Mouse (Mus musculus): Measurements from ENCODE around the gene Syne1. TPM values are rescaled to one million over a fixed set of nuclear protein-coding genes. Genes with fewer than 3 reads are reported as not detected.

The Syne1 gene
- polyA plus RNA-seq, 1 experiment from 2014 or later = 5.8 TPM

DNA sequence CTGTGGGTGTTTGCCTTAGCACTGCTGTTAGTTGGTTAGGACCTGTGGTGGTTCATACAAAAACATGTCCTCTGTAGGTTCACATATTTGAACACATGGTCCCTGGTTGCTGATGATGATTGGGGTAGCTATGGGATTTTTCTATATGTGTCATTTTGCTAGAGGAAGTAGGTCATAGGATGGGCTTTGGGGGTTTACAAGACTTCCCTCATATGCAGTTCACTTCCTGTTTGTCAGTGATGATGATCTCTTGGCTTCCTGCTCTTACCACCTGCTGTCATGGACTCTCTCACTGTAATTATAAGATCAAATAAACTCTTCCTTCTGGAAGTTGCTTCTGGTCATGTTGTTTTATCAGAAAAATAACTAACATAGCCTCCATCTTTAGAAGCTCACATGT lies 7.5 kb upstream of the Syne1 start:
- no peak overlapping the region for H3K27ac ChIP-seq

DNA sequence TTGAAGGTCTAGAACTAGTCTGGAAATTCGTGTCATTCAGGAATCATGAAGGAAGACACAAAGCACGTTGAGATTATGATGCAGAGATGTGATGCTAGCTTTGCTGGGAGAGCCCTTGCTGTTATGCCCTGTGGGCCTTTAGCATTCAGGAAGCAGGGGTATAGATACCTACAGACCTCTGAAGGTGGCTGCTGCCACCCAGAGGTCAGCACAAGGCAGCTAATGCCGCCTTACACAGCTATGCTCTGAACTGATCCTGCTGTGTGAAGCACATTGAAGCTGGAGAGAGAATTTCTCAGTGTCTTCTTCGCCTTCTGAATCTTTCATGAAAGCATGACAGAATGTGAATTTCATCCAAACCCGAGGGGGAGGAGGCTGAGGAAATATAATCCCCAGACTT lies 3.7 kb upstream of the Syne1 start:
- no peak overlapping the region for H3K4me3 ChIP-seq
- H3K9me3 ChIP-seq = no peaks in the 10 kb centered on the region
- peaks cover 3% of the 10 kb centered on the region; the same call in 1 of the 2 replicates for H3K4me1 ChIP-seq
- H3K4me2 ChIP-seq (replicated peaks) = no peak overlapping the region
- no peak overlapping the region for H3K27ac ChIP-seq
- H3K36me3 ChIP-seq = no peaks in the 10 kb centered on the region
- no peak for ATAC-seq (ENCODE audit: insufficient number of reproducible peaks, insufficient read depth, low FRiP score, low TSS enrichment)
- no peaks in the 10 kb centered on the region; the same call in 1 of the 2 replicates for H3K27me3 ChIP-seq
- 15% methylated on average over 5 of the region's 5 CpGs for WGBS
- H3K9ac ChIP-seq = no peak overlapping the region

More for the DNA sequence above, 7.5 kb upstream of the Syne1 start:
- H3K27me3 ChIP-seq = no peaks in the 10 kb centered on the region
- no peaks in the 10 kb centered on the region for H3K9me3 ChIP-seq
- no peak overlapping the region for H3K4me2 ChIP-seq (replicated peaks)
- no peaks in the 10 kb centered on the region for H3K36me3 ChIP-seq
- no peak overlapping the region for H3K9ac ChIP-seq
- no peaks in the 10 kb centered on the region for H3K4me1 ChIP-seq
- no peak overlapping the region for H3K4me3 ChIP-seq
- no peak for ATAC-seq (ENCODE audit: insufficient number of reproducible peaks, insufficient read depth, low FRiP score, low TSS enrichment)

DNA sequence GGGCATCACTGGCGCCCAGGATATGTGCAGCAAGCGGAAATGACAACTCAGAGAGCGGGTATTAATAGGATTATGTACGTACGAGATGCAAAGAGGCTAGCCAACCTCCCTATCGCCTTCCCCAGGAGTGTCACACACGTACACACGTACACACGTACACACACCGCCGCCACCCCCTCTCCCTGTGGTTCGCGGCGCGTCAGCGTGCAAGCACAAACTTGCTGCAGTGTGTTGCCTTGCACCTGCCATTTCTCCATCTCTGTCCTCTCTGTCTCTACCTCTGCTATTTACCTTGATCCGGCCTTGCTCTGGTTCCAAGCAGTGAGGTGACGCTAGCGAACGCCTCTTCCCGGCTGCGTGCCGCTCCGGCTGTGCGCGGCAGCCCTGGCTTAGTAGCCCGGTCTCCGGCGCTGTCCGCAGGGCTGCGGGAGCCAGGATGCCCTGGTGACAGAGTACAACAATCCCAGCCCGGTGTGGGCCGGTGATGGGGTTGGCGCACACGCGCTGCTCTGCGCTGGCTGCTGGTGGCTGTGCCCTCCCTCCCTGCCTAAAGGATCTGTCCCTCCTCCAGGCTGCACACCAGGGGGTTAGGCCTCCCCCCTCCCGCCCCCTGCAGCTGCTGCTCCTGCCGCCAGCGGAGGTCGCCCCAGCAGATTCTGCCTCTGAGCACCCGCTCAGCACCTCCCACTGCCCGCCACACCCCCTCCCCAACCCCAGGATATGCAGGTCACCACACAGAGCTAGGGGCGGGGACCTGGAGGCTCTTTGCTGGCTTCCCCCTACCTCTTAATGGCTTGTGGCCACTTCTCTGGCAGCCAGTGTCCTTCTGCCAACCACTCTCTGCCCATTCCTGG lies 887 bp downstream of the Syne1 start:
- Histone ChIP-seq H3K27me3 (peaks cover 3% of the 10 kb centered on the region; the same call in 1 of the 2 replicates), H3K9me3 (no peaks in the 10 kb centered on the region), H3K4me2 (replicated peaks) (peak overlapping the region; percentile 97), H3K36me3 (no peaks in the 10 kb centered on the region), H3K9ac (peak overlapping the region; percentile 44), H3K27ac (no peak overlapping the region), H3K4me1 (peaks cover 3% of the 10 kb centered on the region; the same call in 1 of the 2 replicates), H3K4me3 (peak overlapping the region; percentile 46)
- ATAC-seq (ENCODE audit: insufficient number of reproducible peaks, insufficient read depth, low FRiP score, low TSS enrichment) = peak; percentile 80
- 1% methylated on average over 44 of the region's 44 CpGs for WGBS

DNA sequence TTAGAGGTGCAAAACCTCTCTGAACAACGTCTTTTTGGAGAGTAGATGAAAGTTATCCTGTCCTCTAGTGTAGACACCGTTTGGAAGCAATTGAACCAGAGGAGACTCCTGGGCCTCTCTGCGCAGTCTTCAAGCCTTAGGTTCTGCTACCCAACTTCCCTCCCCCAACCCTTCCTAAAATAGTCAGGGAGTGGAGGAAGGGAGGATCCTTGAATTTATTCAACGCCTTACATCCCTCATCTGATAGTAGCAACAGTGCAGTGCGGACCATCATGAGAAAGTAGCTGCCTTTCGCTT lies 1.5 kb downstream of the Syne1 start:
- WGBS = 11% methylated on average over 6 of the region's 6 CpGs
- Histone ChIP-seq H3K9ac (peak overlapping the region; percentile 44; the same call in 1 of the 2 replicates), H3K27ac (no peak overlapping the region), H3K4me2 (replicated peaks) (peak overlapping the region; percentile 97), H3K27me3 (peaks cover 3% of the 10 kb centered on the region; the same call in 1 of the 2 replicates), H3K9me3 (no peaks in the 10 kb centered on the region), H3K36me3 (no peaks in the 10 kb centered on the region), H3K4me1 (peaks cover 3% of the 10 kb centered on the region; the same call in 1 of the 2 replicates), H3K4me3 (peak overlapping the region; percentile 46)
- ATAC-seq (ENCODE audit: insufficient number of reproducible peaks, insufficient read depth, low FRiP score, low TSS enrichment) = no peak

DNA sequence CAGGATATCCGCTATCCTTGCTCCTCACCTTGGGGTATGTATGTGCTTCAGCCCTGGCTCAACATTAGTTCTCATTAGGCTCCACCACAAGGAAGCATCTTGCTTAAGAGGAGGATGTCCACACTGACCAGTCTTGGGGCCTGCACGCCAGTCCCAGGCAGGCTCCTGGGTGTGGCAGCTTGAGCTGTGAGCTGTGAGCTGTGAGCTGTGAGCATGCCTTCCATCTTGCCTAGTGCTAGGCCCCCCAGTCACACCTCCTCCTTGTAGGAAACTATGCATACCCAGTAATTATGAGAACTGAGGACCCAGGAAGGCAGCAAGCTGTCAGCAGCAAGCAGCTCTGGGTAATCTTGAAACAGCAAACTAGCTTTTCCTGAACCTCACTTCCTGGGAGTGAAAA lies 2.6 kb downstream of the Syne1 start:
- WGBS = 89% methylated on average over 2 of the region's 2 CpGs
- peaks cover 3% of the 10 kb centered on the region; the same call in 1 of the 2 replicates for H3K4me1 ChIP-seq
- no peak overlapping the region for H3K27ac ChIP-seq
- no peak overlapping the region for H3K9ac ChIP-seq
- peaks cover 3% of the 10 kb centered on the region; the same call in 1 of the 2 replicates for H3K27me3 ChIP-seq
- no peak overlapping the region for H3K4me3 ChIP-seq
- H3K4me2 ChIP-seq (replicated peaks) = no peak overlapping the region
- H3K36me3 ChIP-seq = no peaks in the 10 kb centered on the region
- H3K9me3 ChIP-seq = no peaks in the 10 kb centered on the region
- no peak for ATAC-seq (ENCODE audit: insufficient number of reproducible peaks, insufficient read depth, low FRiP score, low TSS enrichment)

DNA sequence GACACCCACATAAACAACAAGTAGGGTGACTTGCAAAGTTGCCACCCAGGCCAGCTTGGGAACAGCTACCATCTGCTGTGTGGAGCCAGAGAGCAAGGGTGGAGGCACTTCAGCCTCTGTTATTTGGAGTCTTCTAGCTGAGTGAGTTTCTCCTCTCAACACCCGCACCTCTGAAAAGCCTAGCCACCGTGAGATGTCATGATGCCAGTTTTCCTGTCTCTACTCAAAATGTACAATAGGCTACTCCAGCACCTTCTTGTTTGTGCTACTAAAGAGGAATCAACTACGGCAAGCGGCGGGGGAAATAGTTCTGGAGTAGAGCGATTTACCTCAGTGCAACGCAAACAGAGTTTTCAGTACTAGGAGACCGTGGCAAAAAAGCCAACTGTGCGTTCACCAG lies 3.5 kb downstream of the Syne1 start:
- no peaks in the 10 kb centered on the region for H3K9me3 ChIP-seq
- no peak overlapping the region for H3K27ac ChIP-seq
- no peak for ATAC-seq (ENCODE audit: insufficient number of reproducible peaks, insufficient read depth, low FRiP score, low TSS enrichment)
- H3K9ac ChIP-seq = no peak overlapping the region
- peaks cover 3% of the 10 kb centered on the region; the same call in 1 of the 2 replicates for H3K4me1 ChIP-seq
- H3K4me3 ChIP-seq = no peak overlapping the region
- H3K36me3 ChIP-seq = no peaks in the 10 kb centered on the region
- WGBS = 87% methylated on average over 9 of the region's 9 CpGs
- H3K27me3 ChIP-seq = peaks cover 3% of the 10 kb centered on the region; the same call in 1 of the 2 replicates
- no peak overlapping the region for H3K4me2 ChIP-seq (replicated peaks)

DNA sequence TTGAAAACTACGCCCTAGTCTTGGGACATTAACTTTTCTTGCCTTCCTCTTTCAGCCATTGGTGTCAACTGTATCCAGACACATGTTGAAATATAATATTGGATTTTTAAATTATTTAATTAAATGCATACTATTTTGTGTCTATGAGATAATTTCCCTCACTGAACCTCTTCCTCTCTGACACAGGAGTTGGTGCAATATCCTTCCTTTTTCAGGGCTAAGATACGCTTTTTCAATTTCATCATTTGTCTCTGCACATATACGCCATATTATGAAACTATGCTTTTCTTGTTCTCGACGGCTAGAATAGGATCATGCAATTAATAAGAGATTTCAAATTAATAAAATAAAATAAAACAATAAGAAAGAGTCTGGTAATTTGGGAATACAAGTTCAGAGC lies 4.9 kb downstream of the Syne1 start:
- ATAC-seq (ENCODE audit: insufficient number of reproducible peaks, insufficient read depth, low FRiP score, low TSS enrichment) = no peak
- no peaks in the 10 kb centered on the region for H3K36me3 ChIP-seq
- H3K9ac ChIP-seq = no peak overlapping the region
- no peak overlapping the region for H3K4me3 ChIP-seq
- peaks cover 3% of the 10 kb centered on the region; the same call in 1 of the 2 replicates for H3K4me1 ChIP-seq
- H3K27me3 ChIP-seq = 0 out of 2 replicates have a peak, but pooled peaks cover 3% of the 10 kb centered on the region
- H3K9me3 ChIP-seq = no peaks in the 10 kb centered on the region
- H3K4me2 ChIP-seq (replicated peaks) = no peak overlapping the region
- WGBS = 95% methylated on average over 5 of the region's 5 CpGs
- H3K27ac ChIP-seq = no peak overlapping the region

DNA sequence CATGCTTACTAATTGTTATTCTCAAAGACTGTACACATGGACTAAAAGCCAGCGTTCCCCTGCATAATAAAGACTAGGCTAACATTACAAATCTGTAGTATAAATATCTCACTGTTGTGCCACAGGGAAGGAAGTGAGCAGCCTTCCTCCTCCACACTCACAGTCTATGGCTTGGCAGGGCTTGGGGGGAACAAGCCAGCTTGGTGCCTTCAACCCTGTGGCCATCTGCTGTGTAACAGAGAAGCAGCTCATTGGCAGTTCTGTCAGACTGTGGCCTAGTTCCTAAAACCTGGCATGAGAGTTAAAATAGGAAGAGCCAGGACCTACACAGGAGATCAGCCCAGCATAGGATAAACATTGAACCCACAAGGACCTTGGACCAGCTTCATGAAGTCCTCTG lies 23.0 kb downstream of the Syne1 start:
- Histone ChIP-seq H3K9ac (no peak overlapping the region), H3K27ac (no peak overlapping the region), H3K9me3 (no peaks in the 10 kb centered on the region), H3K27me3 (no peaks in the 10 kb centered on the region), H3K4me3 (no peak overlapping the region), H3K36me3 (no peaks in the 10 kb centered on the region), H3K4me1 (no peaks in the 10 kb centered on the region), H3K4me2 (replicated peaks) (no peak overlapping the region)
- 84% methylated on average over 1 of the region's 1 CpGs for WGBS
- ATAC-seq (ENCODE audit: insufficient number of reproducible peaks, insufficient read depth, low FRiP score, low TSS enrichment) = no peak

DNA sequence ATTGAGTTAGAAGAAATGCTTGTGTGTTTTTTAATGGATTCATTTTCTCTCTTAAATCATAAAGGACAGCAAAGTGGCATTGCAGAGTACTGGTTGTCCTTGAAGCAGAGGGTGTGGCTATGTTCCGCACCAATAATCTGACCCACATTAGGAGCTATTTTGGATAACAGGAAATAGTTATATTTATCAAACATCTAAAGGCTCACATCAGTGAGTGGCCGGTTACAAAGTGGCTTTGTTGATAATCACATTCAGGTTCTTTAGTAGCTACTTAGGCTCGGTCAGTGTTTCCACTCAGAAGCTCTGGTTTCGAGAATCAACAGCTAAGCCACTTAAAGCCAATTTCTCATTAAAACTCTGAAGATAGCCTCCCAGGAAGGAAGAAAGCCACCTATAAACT lies 23.6 kb downstream of the Syne1 start:
- H3K36me3 ChIP-seq = no peaks in the 10 kb centered on the region
- H3K4me2 ChIP-seq (replicated peaks) = no peak overlapping the region
- no peak for ATAC-seq (ENCODE audit: insufficient number of reproducible peaks, insufficient read depth, low FRiP score, low TSS enrichment)
- WGBS = 70% methylated on average over 4 of the region's 4 CpGs
- H3K9me3 ChIP-seq = no peaks in the 10 kb centered on the region
- H3K27ac ChIP-seq = no peak overlapping the region
- H3K4me3 ChIP-seq = no peak overlapping the region
- no peaks in the 10 kb centered on the region for H3K4me1 ChIP-seq
- H3K9ac ChIP-seq = no peak overlapping the region
- no peaks in the 10 kb centered on the region for H3K27me3 ChIP-seq

DNA sequence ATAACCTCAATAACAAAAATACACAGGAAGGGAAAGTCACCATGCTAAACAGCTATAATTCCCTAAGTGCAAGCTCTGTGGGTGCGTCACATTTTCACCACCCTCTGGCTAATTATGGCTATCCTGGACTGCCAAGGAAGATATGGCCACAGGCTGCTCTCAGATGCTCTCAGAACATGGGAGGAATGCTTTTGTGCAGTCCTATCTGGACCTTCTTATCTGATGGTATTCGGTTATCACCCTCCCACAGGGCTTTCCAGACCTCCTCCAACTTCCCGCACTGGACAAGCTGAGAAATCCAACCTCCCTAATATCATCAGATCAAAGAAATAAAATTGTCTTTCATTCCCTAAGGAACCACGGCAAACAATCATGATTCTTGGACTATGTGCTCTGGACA lies 28.4 kb downstream of the Syne1 start:
- H3K27me3 ChIP-seq = no peaks in the 10 kb centered on the region
- no peaks in the 10 kb centered on the region for H3K9me3 ChIP-seq
- no peak overlapping the region for H3K4me3 ChIP-seq
- H3K36me3 ChIP-seq = no peaks in the 10 kb centered on the region
- WGBS = 85% methylated on average over 4 of the region's 4 CpGs
- H3K4me1 ChIP-seq = no peaks in the 10 kb centered on the region
- no peak overlapping the region for H3K4me2 ChIP-seq (replicated peaks)
- no peak overlapping the region for H3K9ac ChIP-seq
- H3K27ac ChIP-seq = no peak overlapping the region
- no peak for ATAC-seq (ENCODE audit: insufficient number of reproducible peaks, insufficient read depth, low FRiP score, low TSS enrichment)

DNA sequence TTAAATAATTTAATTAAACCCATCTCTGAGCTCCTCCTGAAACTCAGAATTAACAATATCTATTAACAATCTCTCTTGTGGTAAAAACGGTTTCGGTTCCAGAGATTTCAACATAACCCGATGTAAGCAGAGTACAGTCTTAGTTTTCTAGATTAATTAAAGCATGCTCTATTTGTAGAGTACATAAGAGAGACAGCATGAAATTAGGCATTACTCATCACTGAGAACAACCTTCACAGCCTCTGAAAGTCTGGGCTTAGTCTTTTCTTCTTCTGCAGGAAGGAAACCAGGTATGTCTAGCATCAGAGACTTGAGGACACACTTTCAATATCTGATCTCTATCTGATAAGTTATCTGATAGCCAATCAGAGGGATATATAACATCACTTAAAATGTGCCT lies 29.0 kb downstream of the Syne1 start:
- Histone ChIP-seq H3K9ac (no peak overlapping the region), H3K27me3 (no peaks in the 10 kb centered on the region), H3K27ac (no peak overlapping the region), H3K4me1 (no peaks in the 10 kb centered on the region), H3K4me2 (replicated peaks) (no peak overlapping the region), H3K4me3 (no peak overlapping the region), H3K36me3 (no peaks in the 10 kb centered on the region), H3K9me3 (no peaks in the 10 kb centered on the region)
- no peak for ATAC-seq (ENCODE audit: insufficient number of reproducible peaks, insufficient read depth, low FRiP score, low TSS enrichment)
- 96% methylated on average over 3 of the region's 3 CpGs for WGBS

DNA sequence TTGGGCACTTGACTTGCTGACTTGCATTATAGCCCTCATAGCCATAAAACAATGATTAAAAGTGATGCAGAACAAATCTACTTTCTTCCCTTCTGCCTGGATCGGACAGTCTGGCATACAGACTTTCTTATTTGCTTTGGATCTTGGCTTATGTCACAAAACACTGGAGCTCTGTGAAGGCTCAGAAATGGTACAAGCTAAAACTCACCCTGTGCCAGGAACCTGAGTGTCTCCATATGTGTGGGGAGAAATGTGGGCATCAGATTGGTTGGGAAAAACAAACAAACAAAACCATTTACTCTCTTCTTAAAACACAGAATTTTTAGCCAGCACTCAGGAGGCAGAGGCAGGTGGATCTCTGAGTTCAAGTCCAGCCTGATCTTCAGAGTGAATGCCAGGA lies 30.6 kb downstream of the Syne1 start:
- Histone ChIP-seq H3K36me3 (no peaks in the 10 kb centered on the region), H3K27me3 (no peaks in the 10 kb centered on the region), H3K27ac (no peak overlapping the region), H3K4me3 (no peak overlapping the region), H3K4me2 (replicated peaks) (no peak overlapping the region), H3K4me1 (no peaks in the 10 kb centered on the region), H3K9ac (no peak overlapping the region), H3K9me3 (no peaks in the 10 kb centered on the region)
- WGBS = 77% methylated on average over 1 of the region's 1 CpGs
- no peak for ATAC-seq (ENCODE audit: insufficient number of reproducible peaks, insufficient read depth, low FRiP score, low TSS enrichment)
